Mouse (Mus musculus) spleen, adult 18-20 months (tissue): ENCODE data around the gene Hoxa10.
A peak's percentile ranks its signal among the peaks of the same experiment; 100 is the strongest.

Source experiments
- DNase-seq, 2 experiments: peaks; one replicate each; pipeline ENCODE4 v3.0.0; 2022; ENCODE audit warnings: mixed read lengths in 2 of 2

Gene Hoxa10

GRCm38 (mm10) chr6:52262463-52263320 lies 22.0 kb upstream of the Hoxa10 start:
- no peak for DNase-seq

DNA sequence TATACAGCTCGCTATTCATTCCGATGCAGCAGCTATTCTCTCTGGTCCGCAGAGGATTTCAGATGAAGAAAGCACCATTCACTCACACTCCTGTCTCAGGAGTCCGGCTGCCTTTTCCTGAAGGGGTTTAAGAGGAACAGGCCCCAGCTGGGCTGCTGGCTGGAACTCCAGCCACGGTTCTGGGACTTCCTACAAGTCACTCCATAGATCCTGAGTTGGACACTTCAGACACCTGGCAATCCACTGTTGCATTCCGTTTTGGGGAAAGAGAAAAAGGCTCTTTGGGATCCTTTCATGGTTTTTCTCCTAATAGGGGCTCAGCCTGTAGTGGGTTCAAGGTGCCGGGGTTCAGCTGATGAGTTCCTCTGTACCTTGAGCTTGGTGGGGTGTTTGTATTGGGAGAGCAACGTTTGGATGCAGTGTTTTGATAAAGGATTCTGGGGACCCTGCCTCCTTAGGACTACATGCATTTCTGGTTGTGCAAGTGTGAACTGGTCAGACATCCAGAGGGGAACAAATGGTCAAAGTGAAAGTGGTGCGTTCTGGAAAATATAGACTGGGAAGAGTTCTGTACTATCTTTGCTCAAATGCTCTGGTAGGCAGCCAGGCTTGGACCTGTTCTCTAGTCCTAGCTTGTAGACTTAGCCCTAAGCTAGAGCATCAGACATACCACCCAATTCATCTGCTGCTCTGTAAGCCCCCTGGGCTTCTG lies 21.3 kb upstream of the Hoxa10 start:
- DNase-seq = no peak

DNA sequence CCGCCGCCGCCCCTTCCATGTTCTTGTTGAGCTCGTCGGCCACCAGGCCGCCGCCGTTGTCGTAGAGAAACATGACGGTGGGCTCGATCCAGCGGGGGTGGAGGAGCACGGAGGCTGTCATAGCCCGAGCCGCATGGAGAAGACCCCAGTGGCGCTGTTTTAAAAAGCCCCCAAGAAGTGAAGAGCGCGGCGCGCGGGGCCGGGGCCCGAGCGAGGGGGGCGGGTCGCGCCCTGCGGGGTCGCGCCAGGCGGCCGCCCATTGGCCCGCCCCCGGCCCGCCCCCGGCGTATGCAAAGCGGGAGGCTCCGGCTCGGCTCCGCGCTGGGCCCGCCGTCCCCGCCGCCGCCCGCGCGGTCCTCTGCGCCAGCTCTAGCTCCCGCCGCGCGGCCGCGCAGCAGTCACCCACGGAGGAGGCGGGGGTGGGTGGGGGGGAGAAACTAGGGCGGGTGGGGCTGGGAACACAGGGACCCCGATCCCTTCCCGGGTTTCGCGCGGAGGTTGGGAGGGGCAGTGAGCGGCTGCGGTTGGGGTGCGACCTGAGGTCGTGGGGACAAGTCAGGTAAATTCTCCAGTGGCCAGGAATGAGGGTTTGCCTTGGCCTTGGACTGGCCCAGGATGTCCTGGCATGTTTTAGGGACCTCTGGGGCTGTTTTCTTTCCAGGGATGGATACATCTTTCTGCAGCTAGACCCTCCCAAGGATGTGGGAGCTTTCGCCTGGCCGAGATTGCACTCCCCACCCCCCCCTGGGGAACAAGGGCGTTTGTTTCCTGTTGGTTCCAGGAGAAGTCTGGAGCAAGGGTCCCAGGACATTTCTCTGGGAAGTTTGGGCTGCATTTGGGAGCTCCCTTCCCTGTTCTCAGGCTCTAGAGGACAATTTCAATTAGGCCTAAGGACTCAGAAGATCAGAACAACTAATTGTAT lies 20.3 kb upstream of the Hoxa10 start, which contains the start of gene Hoxa13:
TSS of gene Hoxa13 (minus strand) at position 227 of the 922 bp plus-strand sequence.
- no peak for DNase-seq

DNA sequence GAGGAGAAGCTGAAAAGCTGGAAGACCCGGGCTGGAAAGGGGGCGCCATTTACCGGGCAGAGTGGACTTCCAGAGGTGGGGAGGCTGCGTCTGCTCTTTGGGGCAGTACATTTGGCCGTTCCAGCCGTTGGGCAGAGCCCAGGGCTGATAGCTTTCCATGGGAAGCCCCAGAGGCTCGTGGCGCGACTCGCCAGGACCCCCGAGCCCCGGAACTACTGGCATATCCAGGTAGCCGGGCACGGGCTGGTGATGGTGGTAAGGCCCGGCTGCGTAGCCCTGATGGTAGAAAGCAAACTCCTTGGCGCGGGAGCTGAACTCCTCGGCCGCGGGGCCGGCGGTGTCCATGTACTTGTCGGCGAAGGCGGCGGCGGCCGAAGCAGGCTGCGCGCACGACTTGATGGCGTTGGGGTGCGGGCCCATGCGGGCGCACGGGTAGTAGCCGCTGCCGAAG lies 19.2 kb upstream of the Hoxa10 start:
- no peak for DNase-seq

DNA sequence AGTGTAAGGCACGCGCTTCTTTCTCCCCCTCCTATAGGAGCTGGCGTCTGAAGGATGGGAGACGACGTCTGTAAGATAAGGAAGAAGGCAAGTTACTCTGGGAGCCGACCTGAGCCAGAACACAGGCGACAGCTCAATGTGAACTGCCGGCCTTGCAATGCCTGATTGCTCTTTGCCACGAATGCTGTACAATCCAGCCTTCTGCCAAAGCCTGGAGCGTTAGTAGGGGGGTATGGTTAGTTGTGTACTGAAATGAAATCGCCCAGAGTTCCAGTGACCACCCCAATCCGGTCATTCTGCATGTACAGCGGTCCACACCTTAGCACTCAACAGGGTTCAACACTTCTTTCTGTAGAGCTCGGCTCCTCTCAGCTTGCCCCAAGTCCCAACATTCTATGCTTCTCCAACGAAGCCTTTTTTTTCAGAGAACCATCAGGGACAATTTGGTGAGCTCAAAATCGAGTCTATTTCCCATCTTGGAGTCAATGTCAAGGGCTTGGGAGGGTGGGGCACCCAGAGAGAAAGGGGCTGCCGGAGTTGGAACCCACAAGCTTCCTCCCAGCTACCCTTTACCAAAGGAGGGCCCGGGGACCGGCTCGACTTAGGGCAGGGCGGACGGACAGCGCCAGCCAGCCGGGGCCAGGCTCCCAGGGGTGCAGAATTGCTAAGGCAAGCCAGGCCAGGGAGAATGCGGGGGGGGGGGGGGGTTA lies 18.6 kb upstream of the Hoxa10 start:
- no peak for DNase-seq

GRCm38 (mm10) chr6:52256956-52257355 lies 16.3 kb upstream of the Hoxa10 start:
- peak; percentile 61 to 85 for DNase-seq

DNA sequence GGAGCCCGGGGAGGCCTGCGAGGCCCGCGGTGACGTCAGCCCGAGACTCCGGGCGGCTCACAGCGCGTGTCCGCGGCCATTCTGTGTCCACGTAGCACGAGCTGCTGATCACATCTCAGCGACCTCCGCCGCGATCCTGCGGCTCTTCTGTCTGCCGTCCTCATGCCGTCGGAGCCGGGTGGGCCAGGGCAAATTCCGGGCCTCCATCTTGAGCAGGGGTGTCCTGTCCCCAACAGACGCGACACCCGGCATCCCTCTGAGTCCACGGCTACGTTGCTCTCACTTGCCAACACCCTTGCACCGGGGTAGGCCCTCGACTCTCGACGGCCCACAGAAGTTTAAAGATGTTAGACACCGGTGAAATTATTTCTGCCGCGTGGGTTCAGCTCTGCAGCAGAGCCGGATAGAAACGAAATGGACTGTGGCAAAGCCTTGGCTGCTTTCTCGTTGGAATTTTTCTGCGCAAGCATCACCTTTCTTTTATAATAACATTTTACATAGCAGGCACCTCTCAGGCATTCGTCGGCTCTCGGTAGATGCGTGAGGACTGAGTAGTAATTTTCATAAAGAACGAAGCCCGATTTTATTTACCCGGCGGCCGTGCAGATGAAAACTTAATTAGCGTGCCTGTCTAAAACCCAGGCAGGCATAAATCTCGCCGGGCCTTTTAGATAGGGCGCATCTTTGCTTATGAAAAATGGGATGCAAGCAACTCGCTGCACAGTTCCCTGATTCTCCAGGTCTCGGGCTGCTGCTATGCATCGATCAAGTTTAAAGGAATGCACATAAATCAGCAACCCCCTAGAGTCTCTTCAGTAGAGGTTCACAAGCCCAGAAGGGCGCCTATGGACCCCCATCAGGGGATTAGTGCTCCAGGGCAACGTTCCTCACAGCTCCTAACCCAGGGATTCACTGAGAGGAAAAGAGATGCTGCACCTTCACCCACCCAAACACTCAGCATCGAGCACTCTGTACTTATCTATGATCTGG lies 13.2 kb upstream of the Hoxa10 start:
- no peak for DNase-seq

- DNase-seq = no peak
Measured at GRCm38 (mm10) chr6:52252775-52253376, 12.2 kb upstream of the Hoxa10 start.

DNA sequence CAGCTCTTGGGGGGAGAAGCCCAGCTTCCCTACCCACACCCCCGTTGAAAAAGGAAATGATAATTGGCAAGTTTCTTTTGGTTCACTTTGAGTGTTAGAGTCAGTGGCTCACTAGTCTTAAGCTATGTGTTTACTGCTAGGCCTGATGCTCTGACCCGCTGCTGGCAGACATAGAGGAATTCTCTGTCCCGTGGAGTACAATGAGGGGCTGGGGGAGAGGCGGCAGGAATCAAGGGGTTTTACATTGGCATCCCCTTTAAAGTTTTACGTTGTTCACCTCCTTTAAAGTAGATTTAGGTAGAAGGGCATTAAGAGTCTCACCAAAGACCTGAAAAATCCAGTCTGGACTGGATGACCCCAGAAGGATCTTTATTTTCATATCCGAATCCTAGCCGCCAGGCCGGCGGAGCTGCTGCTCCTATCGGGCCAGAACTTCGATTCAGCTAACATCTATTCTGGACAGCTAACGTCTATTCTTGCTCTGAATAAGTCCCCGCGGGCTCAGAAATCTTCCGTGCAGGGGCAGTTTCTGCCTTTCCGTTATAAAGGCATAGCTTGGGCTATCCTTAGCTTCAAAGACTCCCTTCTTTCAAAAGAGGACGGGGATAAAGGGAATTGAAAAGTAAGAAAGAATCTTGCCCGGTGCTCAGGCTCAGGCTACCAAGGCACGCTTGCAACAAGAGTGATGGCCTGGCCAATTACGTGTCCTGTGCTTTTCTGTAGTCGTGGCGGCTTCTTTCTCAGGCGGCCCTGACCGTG lies 11.5 kb upstream of the Hoxa10 start:
- no peak for DNase-seq

DNA sequence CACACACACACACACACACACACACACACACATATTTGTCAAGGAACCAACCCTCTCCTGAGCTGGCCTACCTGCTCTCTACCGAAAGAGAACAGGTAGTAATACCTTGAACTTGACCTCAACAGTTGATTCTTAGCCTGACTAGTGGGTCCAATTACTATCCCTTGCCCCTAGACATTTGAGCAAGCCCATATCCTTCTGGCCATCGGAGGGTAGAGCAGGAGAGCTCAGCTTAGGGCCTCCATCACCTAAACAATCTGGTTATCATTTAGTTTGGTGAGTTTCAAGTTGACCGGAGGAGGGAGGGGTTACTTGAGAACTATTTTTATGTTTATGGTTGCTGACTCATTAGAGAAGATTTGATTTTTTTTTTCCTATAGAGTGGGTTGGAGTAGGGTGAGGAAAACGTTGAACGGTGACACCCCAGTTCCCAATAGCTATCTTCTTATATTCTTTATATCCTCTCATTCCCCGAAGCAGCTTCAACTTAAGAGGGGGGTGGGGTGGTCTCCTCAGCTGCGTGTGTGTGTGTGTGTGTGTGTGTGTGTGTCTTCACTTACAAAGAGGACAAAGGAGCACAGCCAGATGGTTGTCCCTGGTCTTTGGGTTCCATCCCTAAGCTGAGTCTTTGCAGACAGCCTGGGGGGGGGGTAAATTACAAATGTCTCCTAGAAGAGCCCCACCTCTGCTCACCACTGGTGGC lies 10.7 kb upstream of the Hoxa10 start:
- no peak for DNase-seq

DNA sequence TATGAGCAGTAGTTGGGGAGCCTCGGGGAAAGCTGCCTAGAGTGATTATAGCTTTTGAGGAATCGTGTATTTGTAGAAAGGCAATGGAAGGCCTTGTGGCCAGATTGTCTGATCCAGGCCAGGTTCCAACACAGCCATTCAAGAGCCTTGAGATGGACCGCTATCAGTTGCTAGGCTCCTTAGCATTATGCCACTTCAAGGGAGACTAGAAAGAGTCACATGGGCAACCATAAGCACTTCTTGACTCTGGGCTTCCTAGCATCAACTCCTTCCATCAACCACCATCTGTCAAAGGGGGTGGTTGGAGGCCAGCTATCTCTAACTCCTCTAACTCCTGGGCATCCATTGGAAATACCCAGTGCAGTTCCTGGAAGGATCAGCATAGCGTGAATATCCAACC lies 9.2 kb upstream of the Hoxa10 start:
- DNase-seq = no peak

DNA sequence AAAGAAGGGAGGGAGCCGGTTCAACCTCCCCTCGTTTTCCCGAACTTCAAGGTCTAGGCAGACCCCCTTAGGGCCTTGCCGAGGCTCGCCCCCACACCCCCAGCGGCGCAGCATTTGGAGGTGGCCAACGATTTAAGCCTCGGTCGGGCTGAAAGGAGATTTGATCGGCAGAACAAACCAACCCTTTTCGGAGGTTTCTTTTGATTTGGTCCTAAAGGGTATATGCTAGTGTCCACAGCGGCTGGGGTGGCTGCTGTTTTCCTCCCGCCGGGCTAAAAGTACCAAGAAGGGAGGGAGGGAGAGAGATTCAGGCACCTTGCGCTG lies 8.7 kb upstream of the Hoxa10 start:
- no peak for DNase-seq

GRCm38 (mm10) chr6:52248638-52249414 lies 8.2 kb upstream of the Hoxa10 start:
- no peak for DNase-seq

- no peak for DNase-seq
Measured at GRCm38 (mm10) chr6:52247766-52248637, 7.3 kb upstream of the Hoxa10 start.

GRCm38 (mm10) chr6:52246916-52247315 lies 6.3 kb upstream of the Hoxa10 start:
- no peak for DNase-seq

DNA sequence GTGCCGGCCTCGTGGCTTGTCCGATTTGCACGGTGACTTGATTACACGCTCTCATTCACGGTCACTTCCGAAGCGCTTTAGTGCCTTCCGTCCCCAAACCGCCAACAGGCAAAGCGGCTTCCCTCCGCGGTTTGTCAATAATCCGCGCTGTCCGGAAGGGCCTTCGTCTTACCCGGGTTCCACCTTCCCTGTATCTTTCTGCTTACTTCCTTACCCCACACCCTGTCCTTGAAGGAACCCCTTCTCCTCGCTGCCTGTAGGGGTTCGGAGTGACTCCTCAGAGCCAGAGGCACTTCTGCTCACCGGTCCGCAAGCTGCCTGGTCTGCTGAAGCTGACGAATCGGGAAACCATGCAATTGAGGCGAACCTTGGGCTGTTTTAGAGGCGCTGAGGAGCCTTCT lies 5.7 kb upstream of the Hoxa10 start:
- no peak for DNase-seq

DNA sequence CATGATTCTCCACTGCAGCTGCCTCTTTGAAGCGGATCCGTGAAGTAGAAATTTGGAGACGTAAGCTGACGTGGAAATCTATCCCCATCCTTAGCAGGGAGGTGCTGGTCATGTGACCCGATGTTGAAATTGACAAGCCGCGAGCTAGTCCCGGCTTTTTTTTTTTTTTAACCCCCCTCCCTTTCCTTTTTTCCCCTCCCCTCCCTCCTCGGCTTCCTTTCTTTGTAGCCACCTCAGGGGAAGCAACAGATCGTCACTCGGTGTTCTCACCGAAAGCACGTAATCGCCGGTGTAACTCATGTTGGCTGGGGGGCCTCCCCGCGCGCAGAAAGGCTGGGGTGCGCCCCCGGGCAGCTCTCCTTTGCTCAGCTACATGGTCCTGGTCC lies 5.1 kb upstream of the Hoxa10 start, which contains the start of gene Hoxa11:
TSS of gene Hoxa11 (minus strand) at position 54 of the 386 bp plus-strand sequence.
- no peak for DNase-seq
